Mouse (Mus musculus) G1E (cell line): ENCODE measurements at regions not wholly inside any gene's neighbourhood (a gene's known extent, or its start where the extent isn't known, plus 50 kb on each side); places are given as distances from the start of the nearest gene placed in this dataset.

Source experiments
- ATAC-seq: 2 replicates; pipeline ENCODE4 v1.8.0; 2016; ENCODE audit warnings: mild to moderate bottlenecking; ENCODE audit not compliant: insufficient number of reproducible peaks, poor library complexity, low FRiP score, severe bottlenecking; ENCODE audit errors: extremely low read depth
- DNase-seq: peaks from one replicate; pipeline ENCODE4 v3.0.0; 2012; ENCODE audit warnings: low spot score
- H3K27me3 ChIP-seq: 2 replicates; pipeline ENCODE4 v1.6.1; 2012; ENCODE audit warnings: mild to moderate bottlenecking, low read length, inconsistent platforms; ENCODE audit not compliant: insufficient read depth
- H3K36me3 ChIP-seq: replicated peaks from 2 replicates; pipeline ENCODE3; 2012; ENCODE audit warnings: mild to moderate bottlenecking, inconsistent platforms
- H3K4me1 ChIP-seq: 2 replicates; pipeline ENCODE4 v1.6.1; 2012; ENCODE audit warnings: low read depth, low read length, inconsistent platforms, mixed read lengths; ENCODE audit not compliant: insufficient read depth
- H3K4me3 ChIP-seq: 2 replicates; pipeline ENCODE4 v1.5.1; 2012; ENCODE audit warnings: low read depth, mild to moderate bottlenecking, inconsistent platforms, low read length, moderate library complexity, mixed read lengths
- H3K9me3 ChIP-seq: replicated peaks from 2 replicates; pipeline ENCODE4 v1.6.1; 2012; ENCODE audit warnings: inconsistent platforms
- CTCF ChIP-seq: IDR thresholded peaks from 2 replicates; pipeline ENCODE4 v1.5.1; 2012; ENCODE audit warnings: low read depth, low read length, inconsistent platforms, mixed read lengths
- GATA1 ChIP-seq: IDR thresholded peaks from 2 replicates; pipeline ENCODE4 v1.6.1; 2012; ENCODE audit warnings: borderline replicate concordance, low read length, inconsistent platforms, mixed read lengths
- GATA2 ChIP-seq: IDR thresholded peaks from 2 replicates; pipeline ENCODE4 v1.6.1; 2012; ENCODE audit warnings: low read depth, low read length, inconsistent platforms, borderline replicate concordance
- POLR2AphosphoS5 ChIP-seq: IDR thresholded peaks from 2 replicates; pipeline ENCODE4 v1.6.1; 2012; ENCODE audit warnings: low read depth, low read length, inconsistent platforms; ENCODE audit not compliant: insufficient replicate concordance
- TAL1 ChIP-seq: conservative IDR thresholded peaks from 2 replicates; pipeline ENCODE4 v1.6.1; 2012; ENCODE audit warnings: low read depth, low read length, inconsistent platforms, mixed read lengths

DNA sequence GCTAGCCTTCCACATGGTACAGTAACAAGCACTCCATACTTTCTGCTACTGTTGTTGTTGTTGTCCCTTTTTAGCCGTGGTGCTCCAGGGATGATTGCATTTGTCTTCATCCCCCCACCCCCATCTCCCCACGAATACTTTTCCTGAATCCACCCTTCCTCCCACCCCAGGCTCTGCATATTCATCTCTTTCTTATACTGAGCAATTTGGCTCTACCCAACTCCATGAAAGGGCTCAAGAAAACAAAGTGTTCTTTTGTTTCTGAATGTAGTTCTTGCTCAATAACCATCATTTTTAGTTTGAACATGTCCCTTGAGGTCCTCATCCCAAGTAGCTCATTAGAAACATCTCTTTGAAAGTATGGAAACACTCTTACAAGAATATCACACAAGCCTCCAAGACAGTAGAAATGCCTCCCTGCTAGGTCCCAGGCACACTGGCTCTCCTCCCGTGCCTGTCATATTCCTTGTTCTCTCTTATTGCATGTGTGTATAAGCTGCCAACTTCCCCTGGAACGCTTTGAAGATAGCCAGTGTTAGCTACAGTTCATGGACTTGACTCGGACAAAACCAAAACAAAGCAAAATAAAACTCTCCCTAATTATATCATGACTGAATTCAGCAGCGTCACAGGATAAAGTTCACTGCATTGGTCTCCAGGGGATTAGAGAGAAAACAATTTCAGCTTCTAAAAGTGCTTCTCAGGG, 59.7 kb upstream of the Pkn2 start:
- Histone ChIP-seq H3K4me1 (no peaks in the 10 kb centered on the region), H3K27me3 (peaks cover 8% of the 10 kb centered on the region), H3K9me3 (no peaks in the 10 kb centered on the region), H3K4me3 (no peak overlapping the region), H3K36me3 (no peaks in the 10 kb centered on the region)
- TF ChIP-seq GATA1 (no peak), CTCF (no peak), TAL1 (no peak), GATA2 (no peak), POLR2AphosphoS5 (no peak)
- ATAC-seq = no peak
- no peak for DNase-seq

DNA sequence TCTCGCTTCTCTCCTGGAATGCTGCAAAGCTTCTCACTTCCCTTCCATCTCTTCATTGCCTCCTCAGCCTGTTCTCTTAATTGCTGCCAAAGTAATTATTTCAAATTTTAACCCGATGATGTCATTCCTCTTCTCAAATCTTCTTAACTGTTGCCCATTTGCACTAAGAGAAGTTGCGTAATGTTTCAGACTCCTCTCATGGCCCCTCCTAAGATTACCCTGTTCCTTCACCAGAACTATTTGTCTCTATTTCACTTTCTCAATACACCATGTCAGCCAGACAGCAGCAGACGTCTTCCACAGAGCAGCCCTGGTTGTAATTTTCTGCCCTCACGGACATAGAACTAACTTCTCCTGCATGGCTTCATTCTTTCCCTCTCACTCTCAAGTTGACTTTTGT, 59.1 kb upstream of the Pkn2 start:
- no peak for TF ChIP-seq TAL1
- TF ChIP-seq CTCF = no peak
- no peak for TF ChIP-seq POLR2AphosphoS5
- TF ChIP-seq GATA1 = no peak
- H3K36me3 ChIP-seq = no peaks in the 10 kb centered on the region
- no peaks in the 10 kb centered on the region for H3K9me3 ChIP-seq
- H3K27me3 ChIP-seq = peaks cover 8% of the 10 kb centered on the region
- ATAC-seq = no peak
- H3K4me3 ChIP-seq = no peak overlapping the region
- no peak for DNase-seq
- H3K4me1 ChIP-seq = no peaks in the 10 kb centered on the region

DNA sequence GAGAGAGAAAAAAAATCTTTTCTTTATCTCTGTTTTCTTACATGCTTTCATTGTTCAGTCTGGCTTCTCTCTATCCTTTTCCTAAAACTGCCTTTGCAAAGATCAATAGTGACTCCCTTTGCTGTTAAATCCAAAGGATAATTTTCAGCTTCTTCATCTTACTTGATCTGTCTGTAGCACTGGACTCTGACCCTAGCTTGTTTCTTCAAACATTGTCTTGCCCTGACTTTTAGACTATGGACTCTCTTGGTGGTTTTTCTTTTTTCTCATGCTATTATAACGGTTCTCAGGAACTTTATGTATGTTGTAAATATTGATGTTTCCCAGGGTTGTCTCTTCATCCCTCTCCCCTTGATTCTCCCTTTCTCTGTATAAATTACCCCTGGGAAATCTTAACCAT, 58.0 kb upstream of the Pkn2 start:
- ATAC-seq (no peak), DNase-seq (no peak)
- H3K4me3 ChIP-seq = no peak overlapping the region
- TF ChIP-seq CTCF = no peak
- no peak for TF ChIP-seq GATA2
- no peak for TF ChIP-seq GATA1
- no peak for TF ChIP-seq POLR2AphosphoS5
- no peak for TF ChIP-seq TAL1
- H3K36me3 ChIP-seq = no peaks in the 10 kb centered on the region
- H3K9me3 ChIP-seq = no peaks in the 10 kb centered on the region
- H3K4me1 ChIP-seq = no peaks in the 10 kb centered on the region
- peaks cover 8% of the 10 kb centered on the region for H3K27me3 ChIP-seq

DNA sequence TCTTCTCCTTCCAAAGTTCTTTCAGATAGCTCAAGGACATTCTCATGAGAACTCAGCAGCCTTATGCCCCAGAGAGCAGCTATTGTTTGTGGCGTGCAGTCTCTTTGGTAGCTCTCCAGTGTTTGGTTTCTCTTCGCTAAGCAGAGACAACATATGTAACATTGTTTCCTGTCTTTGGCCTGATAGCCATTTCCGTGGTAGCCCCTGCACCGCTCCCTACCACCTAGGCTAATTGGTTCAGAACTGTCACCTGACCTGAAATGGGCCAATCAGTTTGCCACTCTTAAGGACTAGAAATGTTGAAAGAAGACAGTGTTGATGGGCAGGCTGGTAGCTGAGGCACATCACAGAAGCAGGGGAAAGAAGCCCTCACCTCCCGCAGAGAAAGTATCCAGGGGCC, 54.1 kb upstream of the Pkn2 start:
- Histone ChIP-seq H3K4me3 (no peak overlapping the region), H3K9me3 (no peaks in the 10 kb centered on the region), H3K27me3 (peaks cover 13% of the 10 kb centered on the region), H3K36me3 (no peaks in the 10 kb centered on the region), H3K4me1 (no peaks in the 10 kb centered on the region)
- no peak for DNase-seq
- ATAC-seq = no peak
- no peak for TF ChIP-seq POLR2AphosphoS5
- no peak for TF ChIP-seq TAL1
- TF ChIP-seq GATA2 = no peak
- TF ChIP-seq GATA1 = no peak
- TF ChIP-seq CTCF = no peak

DNA sequence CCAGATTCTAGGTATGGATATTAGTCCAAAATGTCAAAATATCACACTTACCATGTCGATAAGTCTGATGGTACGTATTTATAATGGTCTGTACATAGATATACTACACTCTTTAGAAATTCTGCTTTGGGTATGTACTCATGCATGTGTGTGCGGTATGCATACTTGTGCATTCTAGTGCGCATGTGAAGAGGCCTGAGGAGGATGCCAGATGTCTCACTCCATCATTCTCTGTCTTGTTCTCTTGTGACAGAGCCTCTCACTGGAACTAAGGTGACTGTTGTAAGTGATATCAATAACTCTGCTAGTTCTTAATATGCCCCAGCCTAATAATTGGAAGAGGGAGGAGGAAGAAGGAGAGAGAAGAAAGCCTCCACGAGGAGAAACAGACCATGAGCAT, 52.5 kb upstream of the Pkn2 start:
- ATAC-seq (no peak), DNase-seq (no peak)
- no peak overlapping the region for H3K4me3 ChIP-seq
- no peaks in the 10 kb centered on the region for H3K4me1 ChIP-seq
- peaks cover 22% of the 10 kb centered on the region for H3K27me3 ChIP-seq
- H3K36me3 ChIP-seq = no peaks in the 10 kb centered on the region
- H3K9me3 ChIP-seq = no peaks in the 10 kb centered on the region
- TF ChIP-seq GATA2 (no peak), TAL1 (no peak), POLR2AphosphoS5 (no peak), GATA1 (no peak), CTCF (no peak)

DNA sequence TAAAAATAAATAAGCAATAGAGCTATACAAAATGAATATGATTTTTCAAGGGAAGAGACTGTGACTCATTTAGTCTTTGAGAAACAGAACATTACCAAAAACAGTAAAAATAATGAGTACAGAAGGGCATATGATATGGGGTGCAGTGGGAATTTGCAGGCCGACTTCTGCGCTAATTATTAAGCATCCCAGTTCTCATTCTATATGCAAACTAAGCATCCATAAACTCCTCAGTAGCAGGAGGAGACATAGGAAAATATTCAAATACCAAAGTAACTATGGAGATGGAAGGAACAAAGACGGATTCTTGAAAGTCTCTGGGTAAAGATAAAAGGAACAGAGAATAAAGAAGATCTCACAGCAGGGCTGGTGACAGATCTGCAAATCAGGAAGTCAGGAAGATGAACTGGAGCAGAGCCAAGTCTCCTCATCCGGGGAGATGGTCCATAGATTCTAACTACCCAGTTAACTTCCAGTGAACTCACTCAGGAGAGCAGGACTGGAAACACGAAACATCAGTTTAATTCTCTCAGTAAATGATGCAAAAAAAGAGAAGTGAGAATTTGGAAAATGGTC, 52.0 kb upstream of the Pkn2 start:
- H3K4me3 ChIP-seq = no peak overlapping the region
- TF ChIP-seq GATA2 (no peak), TAL1 (no peak), CTCF (no peak), GATA1 (no peak), POLR2AphosphoS5 (no peak)
- ATAC-seq (no peak), DNase-seq (no peak)
- H3K4me1 ChIP-seq = no peaks in the 10 kb centered on the region
- H3K27me3 ChIP-seq = peaks cover 19% of the 10 kb centered on the region; the same call in 1 of the 2 replicates
- H3K36me3 ChIP-seq = no peaks in the 10 kb centered on the region
- H3K9me3 ChIP-seq = no peaks in the 10 kb centered on the region
